Comparison of ENCODE assay signal across 8 mouse cellular contexts in genomic region chrX:137038000-137038483, GRCm38 (mm10). TPM values are rescaled to one million over a fixed set of nuclear protein-coding genes. Genes with fewer than 3 reads are reported as not detected.
DNase-seq lines count a peak whose midpoint lies in the region; ATAC-seq and TF ChIP-seq lines count a peak whose summit lies in the region.

Gene Slc25a53, minus strand, starts transcription at chrX:137038302.

- H3K9ac ChIP-seq in hindbrain, postnatal 0 days (replicated peaks; ENCODE audit: low read length), result peak within 1 kb of the TSS; percentile 52

- WGBS in hindbrain, postnatal 0 days, result 37% methylated on average over 31 of the region's 31 CpGs
- 29% methylated on average over 29 of the region's 31 CpGs for WGBS in macrophage (ENCODE audit: missing documents)

- H3K4me1 ChIP-seq in hindbrain, postnatal 0 days (ENCODE audit: insufficient read depth, low read length), result no peaks in the 10 kb centered on the region

- H3K9me3 ChIP-seq in hindbrain, postnatal 0 days (ENCODE audit: low read length), result no peaks in the 10 kb centered on the region

- no peak for TF ChIP-seq CTCF in gastrocnemius, adult 2 months (IDR thresholded peaks at IDR 0.05)
- no peak for TF ChIP-seq CTCF in hindbrain, postnatal 0 days (IDR thresholded peaks at IDR 0.05; ENCODE audit: low read depth)
- no peak for TF ChIP-seq CTCF in left cerebral cortex, adult 2 months (IDR thresholded peaks at IDR 0.05)

- H3K27me3 ChIP-seq in hindbrain, postnatal 0 days (ENCODE audit: insufficient read depth, low read length), result no peaks in the 10 kb centered on the region

- H3K36me3 ChIP-seq in hindbrain, postnatal 0 days (ENCODE audit: insufficient read depth, low read length), result no peaks in the 10 kb centered on the region
- no peaks in the 10 kb centered on the region for H3K36me3 ChIP-seq in macrophage (ENCODE audit: inconsistent target)

- H3K4me3 ChIP-seq in gastrocnemius, adult 2 months, result peak within 1 kb of the TSS; percentile 82
- peak within 1 kb of the TSS; percentile 52 for H3K4me3 ChIP-seq in hindbrain, postnatal 0 days (ENCODE audit: low read length)
- H3K4me3 ChIP-seq in left cerebral cortex, adult 2 months, result peak within 1 kb of the TSS; percentile 55
- peak within 1 kb of the TSS; percentile 46 for H3K4me3 ChIP-seq in macrophage (ENCODE audit: inconsistent target)

- peaks cover 31% of the 10 kb centered on the region; the same call in 1 of the 2 replicates for H3K79me2 ChIP-seq in macrophage (ENCODE audit: inconsistent target)

- H3K4me2 ChIP-seq in hindbrain, postnatal 0 days (ENCODE audit: low read depth, low read length), result peak within 1 kb of the TSS; percentile 65

- DNase-seq in gastrocnemius, adult 2 months, result peak; percentile 87
- DNase-seq in hindbrain, postnatal 0 days (ENCODE audit: low spot score), result peak; percentile 89
- DNase-seq in left cerebral cortex, adult 2 months (ENCODE audit: extremely low spot score in 1 of 2, low spot score in 2 of 2), result peak; percentile 79 to 83
- DNase-seq in retina, postnatal 7 days (ENCODE audit: low read depth, low spot score), result peak; percentile 63
- DNase-seq in urinary bladder, adult 18-20 months (ENCODE audit: low spot score in 2 of 2), result peak; percentile 64 to 74

- peak within 1 kb of the TSS; percentile 93 for H3K27ac ChIP-seq in gastrocnemius, adult 2 months
- peak within 1 kb of the TSS; percentile 85 for H3K27ac ChIP-seq in hindbrain, postnatal 0 days
- peak within 1 kb of the TSS; percentile 93 for H3K27ac ChIP-seq in left cerebral cortex, adult 2 months
- peak within 1 kb of the TSS; percentile 70 for H3K27ac ChIP-seq in macrophage

- intact Hi-C loops in gastrocnemius, adult 2 months (cut with DNase I), result no loop called here
- intact Hi-C loops in left cerebral cortex, adult 2 months (cut with DNase I), result no loop called here

- ATAC-seq in activated CD4-positive, CD25-positive, alpha-beta regulatory T cell, adult 4 months, result peak; percentile 92
- ATAC-seq in common myeloid progenitor, adult 5-6 weeks (replicated peaks; ENCODE audit: low read depth, poor library complexity, severe bottlenecking), result peak; percentile 98
- peak; percentile 98 for ATAC-seq in hindbrain, postnatal 0 days

RNA-seq across cellular contexts. Expression of gene Slc25a53, which starts in this region (rescaled TPM):
- 1 to 10 TPM; 6.2 to 9.6 TPM for polyA plus RNA-seq in activated CD4-positive, CD25-positive, alpha-beta regulatory T cell, adult 4 months (2017; shearing (Covaris generic))
- total RNA-seq in common myeloid progenitor, adult 5-6 weeks (2017), result 6.3 and 10.5 TPM in 2 replicates
- 1 to 10 TPM; 1.8 to 4.0 TPM for total RNA-seq in gastrocnemius, adult 2 months (2021)
- 24.8 and 28.4 TPM in 2 replicates for total RNA-seq in hindbrain, postnatal 0 days (2014; rRNA removed)
- polyA plus RNA-seq in hindbrain, postnatal 0 days (2015; fragmentation: Nextera tagmentation; extraction: Ambion mirVana), result 12.2 and 12.6 TPM in 2 replicates
- 10 to 100 TPM; 26.5 to 34.7 TPM for total RNA-seq in left cerebral cortex, adult 2 months (2021)
- total RNA-seq in macrophage (2018; cell fraction: chromatin; rRNA removed), result 10 to 100 TPM in 22 of 26 experiments, 1 to 10 TPM in 4; 4.7 to 25.6 (median 14.1) TPM
- total RNA-seq in macrophage (2018; cell fraction: cytosol; rRNA removed), result 1 to 10 TPM; 1.1 to 4.8 (median 2.2) TPM
- 10 to 100 TPM in 13 of 26 experiments, 1 to 10 TPM in 13; 4.0 to 35.6 (median 9.7) TPM for total RNA-seq in macrophage (2018; cell fraction: nucleus; rRNA removed)
- polyA plus RNA-seq in macrophage (2018), result 2.3 to 3.0 TPM (median 2.7 TPM) in 3 replicates

Comparison
In these comparisons a context has a peak if more than half of its experiments do, and no peak if none do; other contexts are left out.
1. Peak in every context shown above with its lines: DNase-seq, ATAC-seq, H3K4me3 ChIP-seq and H3K27ac ChIP-seq.